Comparison of ENCODE assay signal across 8 mouse cellular contexts in genomic region chr17:23828271-23829001, GRCm38 (mm10). TPM values are rescaled to one million over a fixed set of nuclear protein-coding genes. Genes with fewer than 3 reads are reported as not detected.
DNase-seq lines count a peak whose midpoint lies in the region; ATAC-seq and TF ChIP-seq lines count a peak whose summit lies in the region.

No protein-coding gene starts in this region.

- H3K4me2 ChIP-seq in kidney, embryonic 15.5 days, result peak overlapping the region; percentile 72
- peak overlapping the region; percentile 86 for H3K4me2 ChIP-seq in liver, embryonic 15.5 days

- peak; percentile 84 for ATAC-seq in kidney, embryonic 15.5 days (replicated peaks; ENCODE audit: low FRiP score)
- peak; percentile 71 for ATAC-seq in liver, embryonic 15.5 days (ENCODE audit: insufficient read depth)

- WGBS in kidney, embryonic 15.5 days, result under 1% methylated on average over 47 of the region's 47 CpGs
- WGBS in liver, embryonic 15.5 days (ENCODE audit: insufficient replicate concordance), result under 1% methylated on average over 47 of the region's 47 CpGs

- no peak for TF ChIP-seq CTCF in cortical plate, adult 2 months (IDR thresholded peaks at IDR 0.05; ENCODE audit: extremely low read depth, insufficient read depth, low read length)

- DNase-seq in urinary bladder, adult 2 months (ENCODE audit: low spot score), result peak; percentile 65
- no peak for DNase-seq in urinary bladder, postnatal 10 days (ENCODE audit: low spot score)
- peak; percentile 49 for DNase-seq in gastrocnemius, postnatal 14 days
- DNase-seq in natural killer cell, adult 2 months (ENCODE audit: low spot score in 2 of 2), result peak; percentile 54 to 67
- peak; percentile 73 for DNase-seq in testis, postnatal 10 days (ENCODE audit: low spot score)

- peaks cover 27% of the 10 kb centered on the region for H3K27me3 ChIP-seq in kidney, embryonic 15.5 days
- peaks cover 20% of the 10 kb centered on the region for H3K27me3 ChIP-seq in liver, embryonic 15.5 days

- H3K4me1 ChIP-seq in cortical plate, adult 2 months (ENCODE audit: control insufficient read depth, insufficient read depth, low read length), result no peaks in the 10 kb centered on the region; the same call in 1 of the 2 replicates
- H3K4me1 ChIP-seq in kidney, embryonic 15.5 days, result peaks cover 15% of the 10 kb centered on the region
- peaks cover 22% of the 10 kb centered on the region for H3K4me1 ChIP-seq in liver, embryonic 15.5 days (replicated peaks)

- H3K4me3 ChIP-seq in cortical plate, adult 2 months (ENCODE audit: insufficient read depth, low read length), result peak overlapping the region; percentile 74
- peak overlapping the region; percentile 69 for H3K4me3 ChIP-seq in kidney, embryonic 15.5 days (replicated peaks)
- H3K4me3 ChIP-seq in liver, embryonic 15.5 days (replicated peaks), result peak overlapping the region; percentile 84

- intact Hi-C loops in gastrocnemius, postnatal 14 days (cut with DNase I; ENCODE audit: low total_unique reads), result no loop called here

- no peaks in the 10 kb centered on the region for H3K9me3 ChIP-seq in kidney, embryonic 15.5 days (replicated peaks)
- H3K9me3 ChIP-seq in liver, embryonic 15.5 days (replicated peaks), result no peaks in the 10 kb centered on the region

- TF ChIP-seq POLR2A in cortical plate, adult 2 months (IDR thresholded peaks at IDR 0.05; ENCODE audit: extremely low read depth, insufficient read depth, low read length), result no peak

- peaks cover 40% of the 10 kb centered on the region for H3K36me3 ChIP-seq in kidney, embryonic 15.5 days
- peaks cover 42% of the 10 kb centered on the region for H3K36me3 ChIP-seq in liver, embryonic 15.5 days (replicated peaks)

- H3K9ac ChIP-seq in kidney, embryonic 15.5 days, result peak overlapping the region; percentile 77
- H3K9ac ChIP-seq in liver, embryonic 15.5 days, result peak overlapping the region; percentile 85

- peak overlapping the region; percentile 43 for H3K27ac ChIP-seq in cortical plate, adult 2 months (ENCODE audit: insufficient read depth, low read length)
- H3K27ac ChIP-seq in kidney, embryonic 15.5 days, result peak overlapping the region; percentile 97
- peak overlapping the region; percentile 80 for H3K27ac ChIP-seq in liver, embryonic 15.5 days (replicated peaks)

RNA-seq across cellular contexts. Expression of gene Elob, which starts 0.5 kb away (rescaled TPM):
- polyA plus RNA-seq in urinary bladder, adult 2 months (2012; rRNA removed), result 466 and 498 TPM in 2 replicates
- 547 and 628 TPM in 2 replicates for polyA plus RNA-seq in cortical plate, adult 2 months (2012; rRNA removed)
- total RNA-seq in gastrocnemius, postnatal 14 days (2021), result 100 to 1,000 TPM; 321 to 328 TPM
- polyA plus RNA-seq in kidney, embryonic 15.5 days (2015; fragmentation: Nextera tagmentation; extraction: Ambion mirVana), result 999 and 1,052 TPM in 2 replicates
- polyA plus RNA-seq in liver, embryonic 15.5 days (2015; fragmentation: Nextera tagmentation; extraction: Ambion mirVana), result 388 and 452 TPM in 2 replicates

RNA-seq across cellular contexts. Expression of gene Prss33, which starts 7.4 kb away (rescaled TPM):
- not detected in 2 replicates for polyA plus RNA-seq in urinary bladder, adult 2 months (2012; rRNA removed)
- polyA plus RNA-seq in cortical plate, adult 2 months (2012; rRNA removed), result not detected in 2 replicates
- not detected for total RNA-seq in gastrocnemius, postnatal 14 days (2021)
- polyA plus RNA-seq in kidney, embryonic 15.5 days (2015; fragmentation: Nextera tagmentation; extraction: Ambion mirVana), result 0.18 TPM in 1 of 2 replicates, not detected in the other
- polyA plus RNA-seq in liver, embryonic 15.5 days (2015; fragmentation: Nextera tagmentation; extraction: Ambion mirVana), result not detected in 2 replicates

RNA-seq across cellular contexts. Expression of gene Prss32, which starts 15.2 kb away (rescaled TPM):
- 0.67 and 1.1 TPM in 2 replicates for polyA plus RNA-seq in urinary bladder, adult 2 months (2012; rRNA removed)
- not detected in 2 replicates for polyA plus RNA-seq in cortical plate, adult 2 months (2012; rRNA removed)
- total RNA-seq in gastrocnemius, postnatal 14 days (2021), result not detected
- 1.8 TPM in 1 of 2 replicates, not detected in the other for polyA plus RNA-seq in kidney, embryonic 15.5 days (2015; fragmentation: Nextera tagmentation; extraction: Ambion mirVana)
- polyA plus RNA-seq in liver, embryonic 15.5 days (2015; fragmentation: Nextera tagmentation; extraction: Ambion mirVana), result not detected in 2 replicates

RNA-seq across cellular contexts. Expression of gene Prss41, which starts 15.5 kb away (rescaled TPM):
- 0.04 and 0.28 TPM in 2 replicates for polyA plus RNA-seq in urinary bladder, adult 2 months (2012; rRNA removed)
- 0.23 and 0.29 TPM in 2 replicates for polyA plus RNA-seq in cortical plate, adult 2 months (2012; rRNA removed)
- under 1 TPM in 1 of 2 experiments, not detected in 1; 0.18 TPM for total RNA-seq in gastrocnemius, postnatal 14 days (2021)
- 3.2 and 3.3 TPM in 2 replicates for polyA plus RNA-seq in kidney, embryonic 15.5 days (2015; fragmentation: Nextera tagmentation; extraction: Ambion mirVana)
- 0.10 TPM in 1 of 2 replicates, not detected in the other for polyA plus RNA-seq in liver, embryonic 15.5 days (2015; fragmentation: Nextera tagmentation; extraction: Ambion mirVana)

RNA-seq across cellular contexts. Expression of gene Srrm2, which starts 38.1 kb away (rescaled TPM):
- polyA plus RNA-seq in urinary bladder, adult 2 months (2012; rRNA removed), result 540 TPM in 2 replicates
- 640 and 696 TPM in 2 replicates for polyA plus RNA-seq in cortical plate, adult 2 months (2012; rRNA removed)
- 100 to 1,000 TPM; 148 to 169 TPM for total RNA-seq in gastrocnemius, postnatal 14 days (2021)
- polyA plus RNA-seq in kidney, embryonic 15.5 days (2015; fragmentation: Nextera tagmentation; extraction: Ambion mirVana), result 496 and 536 TPM in 2 replicates
- polyA plus RNA-seq in liver, embryonic 15.5 days (2015; fragmentation: Nextera tagmentation; extraction: Ambion mirVana), result 167 and 170 TPM in 2 replicates

Comparison
In these comparisons a context has a peak if more than half of its experiments do, and no peak if none do; other contexts are left out.
1. H3K27ac ChIP-seq: peak in every context shown above with its lines; median percentile 97 in kidney, embryonic 15.5 days; 80 in liver, embryonic 15.5 days; 43 in cortical plate, adult 2 months.